Mouse (Mus musculus): ENCODE data around the gene Msrb1.

- TF ChIP-seq POLR2A (IDR thresholded peaks at IDR 0.05; ENCODE audit: extremely low read depth, insufficient read depth, low read length), result peak; percentile 95
- peak; percentile 95 for TF ChIP-seq CTCF (IDR thresholded peaks at IDR 0.05; ENCODE audit: extremely low read depth, insufficient read depth, low read length)
Measured at GRCm38 (mm10) chr17:24724184-24724583, 12.3 kb upstream of the Msrb1 start, which contains the start of gene Ndufb10.
